Mouse (Mus musculus) embryo, embryonic 11.5 days (tissue): ENCODE data around the gene Commd1.

Source experiments
- DNase-seq: peaks from one replicate; pipeline ENCODE4 v3.0.0-alpha.2; 2012; ENCODE audit warnings: low read depth, low spot score

Commd1 gene

DNA sequence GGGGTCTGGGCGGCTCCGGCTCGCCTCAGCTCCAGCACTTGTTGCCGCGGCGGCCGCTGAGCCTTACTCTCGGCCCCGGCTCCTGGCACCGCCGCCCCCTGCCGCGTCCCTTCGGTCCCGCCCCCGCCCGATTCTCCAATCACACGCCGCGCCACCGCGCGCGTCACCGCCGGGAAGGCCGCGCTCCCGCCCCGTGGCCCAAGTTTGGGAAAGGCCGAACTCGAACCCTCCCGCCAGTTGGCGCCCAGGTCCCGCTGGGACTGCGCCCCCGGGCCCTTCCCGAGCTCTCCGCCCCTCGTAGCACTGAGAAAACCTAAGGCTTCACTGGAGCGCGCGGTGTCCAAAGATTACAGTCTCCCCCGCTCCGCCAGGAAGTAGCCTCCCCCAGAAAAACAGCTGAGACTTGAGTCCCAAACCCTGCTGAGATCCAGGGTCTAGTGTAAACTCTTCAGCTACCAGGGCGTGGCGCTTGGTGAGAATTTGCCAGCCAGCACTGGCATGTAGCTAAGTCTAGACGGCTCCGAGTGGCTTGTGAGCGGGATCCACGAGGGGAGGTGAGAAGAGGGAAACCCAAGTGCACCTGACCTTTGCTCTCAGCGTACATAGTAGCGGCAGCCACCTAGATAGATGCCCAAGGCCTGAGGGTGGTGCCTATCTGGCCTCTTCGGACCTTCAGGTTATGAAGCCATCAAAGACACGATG is 122.4 kb downstream of the Commd1 start:
- peak; percentile 78 for DNase-seq

DNA sequence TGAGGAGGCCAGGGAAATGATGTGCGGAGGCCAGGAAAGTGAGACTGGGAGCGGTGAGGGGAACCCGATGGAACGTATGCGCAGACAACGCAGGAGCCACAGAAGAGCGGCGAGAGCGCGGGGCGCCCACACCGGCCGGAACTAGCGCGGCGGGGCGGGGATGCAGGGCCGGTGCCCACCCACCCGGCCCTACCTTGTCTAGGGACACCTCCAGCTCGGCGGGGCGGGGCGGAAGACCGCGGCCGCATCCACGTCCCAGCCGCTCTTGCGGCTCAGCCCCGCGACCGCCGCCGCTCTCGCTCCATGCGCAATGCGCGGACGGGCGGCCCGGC is 122.9 kb downstream of the Commd1 start:
- no peak for DNase-seq

DNA sequence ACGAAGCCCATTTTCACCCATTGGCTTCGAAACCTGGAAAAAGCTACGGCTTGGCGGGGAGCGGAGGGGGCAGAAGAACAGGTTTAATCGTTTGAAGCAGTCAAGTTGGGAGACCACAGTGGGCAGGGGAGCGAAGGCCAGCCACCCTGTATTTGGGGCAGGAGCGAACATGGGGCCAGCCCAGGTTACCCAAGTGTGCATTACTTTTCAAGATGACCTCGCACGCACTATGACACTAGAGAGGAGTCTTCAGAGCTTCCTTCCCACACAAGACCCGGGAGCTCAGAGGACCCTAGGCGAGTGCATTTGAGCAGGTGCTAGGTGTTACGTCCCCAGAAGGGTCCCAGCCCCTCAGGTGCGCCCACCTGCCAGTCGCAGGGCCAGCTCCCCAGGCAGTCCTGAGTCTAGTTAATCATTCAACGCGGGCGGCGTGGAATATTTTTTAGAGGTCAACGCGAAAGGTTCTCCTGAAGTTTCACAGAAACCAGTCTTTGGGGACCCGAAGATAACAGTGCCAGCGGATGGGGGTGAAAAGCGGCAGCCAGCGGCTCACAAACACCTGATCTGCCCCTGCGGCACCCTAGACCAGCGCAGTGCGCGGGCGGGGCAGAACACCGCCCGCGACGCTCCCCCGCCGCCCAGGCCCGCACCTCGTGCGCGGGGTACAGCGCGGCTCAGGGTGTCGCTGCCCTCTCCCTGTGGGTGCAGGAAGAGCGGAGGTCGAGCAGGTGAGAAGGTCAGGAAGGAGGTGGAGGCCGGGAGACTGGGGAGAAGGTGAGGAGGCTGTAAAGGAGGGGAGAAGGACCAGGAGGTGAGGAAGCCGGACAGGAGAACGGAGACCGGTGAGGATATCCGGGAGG is 123.5 kb downstream of the Commd1 start:
- DNase-seq = no peak

DNA sequence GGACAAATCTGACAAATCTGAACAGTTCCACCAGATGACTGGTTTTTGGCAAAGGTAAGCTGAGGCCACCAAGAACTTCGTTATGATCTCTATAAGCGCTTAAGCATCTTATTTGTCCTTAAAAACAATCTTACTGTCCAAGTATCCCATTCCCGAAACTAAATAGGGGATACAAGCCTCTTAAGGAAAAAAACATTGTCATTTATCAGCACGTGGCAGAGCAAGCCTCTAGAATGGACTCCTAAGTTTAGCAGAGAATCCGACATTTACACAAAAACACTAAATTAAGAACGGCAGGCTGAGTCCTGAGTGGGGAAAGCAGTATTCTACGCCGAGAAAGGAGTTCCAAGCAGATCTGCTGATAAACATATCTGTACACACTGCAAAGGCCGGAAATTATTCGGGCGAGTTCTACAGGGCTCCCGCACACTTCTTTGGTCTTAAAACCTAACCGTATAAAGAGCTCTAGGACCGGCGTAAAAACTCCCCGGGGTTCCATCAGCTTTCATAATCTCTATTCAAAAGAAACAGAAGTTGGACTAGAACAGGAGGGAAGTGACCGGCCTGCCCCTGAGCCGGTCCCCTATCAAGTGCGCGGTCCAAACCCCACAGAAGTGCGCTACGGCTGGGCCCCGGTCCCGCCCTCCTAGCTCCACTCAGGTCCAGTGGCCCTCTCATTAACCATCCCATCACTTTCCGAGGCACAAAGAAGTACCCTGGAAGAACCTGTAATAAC is 124.3 kb downstream of the Commd1 start:
- DNase-seq = no peak

DNA sequence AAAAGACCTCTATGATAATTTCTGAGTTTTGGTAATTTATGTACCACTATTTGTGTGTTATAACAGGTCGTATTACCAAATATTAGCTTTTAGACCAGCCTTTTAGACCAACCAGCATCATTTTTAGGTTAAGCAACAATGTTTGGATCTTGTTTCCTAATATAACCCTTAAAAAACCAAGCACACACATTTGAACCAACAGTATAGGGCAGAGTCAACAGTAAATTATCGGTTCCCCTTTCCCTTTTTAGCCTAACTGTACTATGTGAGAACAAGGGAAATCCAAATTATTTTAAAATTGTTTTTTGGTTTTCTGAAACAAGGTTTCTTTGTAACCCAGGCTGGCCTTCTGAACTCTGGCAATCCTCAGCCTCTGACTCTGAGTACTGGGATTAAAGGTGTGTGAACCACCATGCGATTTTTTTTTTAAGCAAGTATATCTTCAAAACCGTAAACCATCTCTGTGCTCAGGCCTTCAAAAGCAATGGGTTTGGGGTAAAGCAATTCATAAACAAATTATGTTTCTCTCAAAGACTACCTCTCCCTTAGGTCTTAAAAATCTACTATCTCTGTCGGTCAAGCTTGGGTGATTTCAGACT is 125.0 kb downstream of the Commd1 start:
- no peak for DNase-seq

DNA sequence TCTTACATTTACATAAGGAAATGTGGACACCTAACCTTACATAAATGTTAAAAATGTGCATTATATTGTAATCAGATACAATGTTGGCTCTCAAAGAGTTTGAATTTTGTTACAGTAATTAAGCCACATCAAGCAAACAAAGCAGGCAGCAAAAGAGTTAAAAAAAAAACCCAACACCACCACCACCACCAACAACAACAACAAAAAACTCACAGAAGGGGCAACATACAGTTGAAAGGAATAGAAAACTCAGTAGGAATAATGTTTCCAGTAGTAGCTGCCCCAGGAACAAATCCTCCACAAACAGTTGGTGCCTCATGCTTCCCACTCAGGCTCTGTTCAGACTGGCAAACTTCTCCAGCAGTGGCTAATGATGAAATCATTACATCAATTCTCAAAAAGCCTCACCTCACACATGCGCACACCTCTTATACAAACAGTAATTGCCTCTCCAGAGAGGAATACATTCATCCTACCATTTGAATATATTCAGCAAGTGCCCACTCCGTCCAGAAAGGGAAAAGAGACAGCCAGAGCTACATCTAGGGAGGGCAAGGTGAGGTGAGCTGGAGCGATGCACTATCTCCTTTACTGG is 125.7 kb downstream of the Commd1 start:
- DNase-seq = no peak

DNA sequence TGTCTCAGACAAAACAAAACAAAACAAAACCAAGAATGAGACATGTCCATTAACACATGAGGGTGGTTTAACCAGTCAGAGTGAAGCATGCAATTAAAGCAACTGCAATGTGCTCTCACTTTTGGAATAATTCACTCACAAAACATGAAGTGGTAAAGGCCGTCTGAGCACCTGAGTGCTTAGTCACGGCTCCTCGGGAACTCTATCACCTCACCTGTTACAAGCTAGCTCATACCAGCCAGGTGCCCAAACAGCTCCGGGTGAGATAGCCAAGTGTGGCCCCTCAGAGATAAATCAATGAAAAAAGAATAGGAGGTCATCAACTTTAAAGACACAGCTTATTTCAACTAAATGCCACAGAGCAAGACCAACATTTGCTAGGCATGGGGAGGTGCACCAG is 127.6 kb downstream of the Commd1 start:
- DNase-seq = no peak

DNA sequence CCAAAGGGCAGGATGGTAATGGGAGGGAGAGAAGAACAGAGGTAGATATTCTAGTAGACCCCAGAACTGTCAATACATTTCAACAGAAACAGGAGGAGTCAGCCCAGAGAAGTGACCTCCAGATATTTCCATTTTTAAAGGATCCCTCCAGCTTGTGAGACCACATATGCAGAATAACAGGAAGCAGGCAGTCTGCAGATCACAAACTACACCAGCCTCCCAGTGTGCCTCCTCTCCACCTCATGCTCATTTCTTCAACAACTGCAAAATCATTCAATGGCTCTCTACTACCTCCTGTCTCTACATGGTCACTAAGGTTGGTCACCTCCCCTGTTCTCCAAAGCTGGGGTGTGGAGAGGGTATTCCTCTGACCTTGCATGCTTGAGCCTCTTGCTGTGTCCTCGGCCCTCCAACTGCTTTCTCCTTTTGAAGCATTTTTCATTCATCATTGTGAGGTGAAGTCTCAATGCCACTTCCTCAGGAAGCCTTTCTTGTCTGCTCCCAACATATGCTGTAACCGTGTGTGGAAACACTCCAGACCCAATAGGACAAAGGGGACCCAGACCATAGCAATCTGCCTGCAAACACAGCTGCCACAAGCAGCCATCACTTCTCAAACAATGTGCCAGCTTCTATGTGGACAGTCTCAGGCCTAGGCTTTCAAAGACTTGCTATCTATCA is 128.6 kb downstream of the Commd1 start:
- DNase-seq = no peak

DNA sequence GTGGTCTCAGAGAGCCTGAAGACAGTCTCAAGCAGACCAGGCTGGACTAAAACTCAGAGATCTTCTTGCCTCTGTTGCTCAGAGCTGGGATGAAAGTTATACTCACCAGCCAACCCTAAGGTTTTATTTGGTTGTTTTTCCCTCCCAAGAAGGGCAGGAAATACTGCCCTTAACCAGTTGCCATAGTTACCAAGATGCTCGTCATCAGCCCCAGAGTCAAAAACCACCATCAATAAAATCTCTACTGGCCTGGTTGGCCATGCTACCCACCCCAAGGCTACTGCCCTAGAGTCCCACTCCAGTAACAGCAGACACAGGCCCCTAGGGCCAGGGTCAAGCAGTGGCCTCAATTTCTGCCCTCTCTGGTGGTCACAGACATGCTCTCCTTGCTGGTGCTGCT is 129.7 kb downstream of the Commd1 start:
- no peak for DNase-seq

DNA sequence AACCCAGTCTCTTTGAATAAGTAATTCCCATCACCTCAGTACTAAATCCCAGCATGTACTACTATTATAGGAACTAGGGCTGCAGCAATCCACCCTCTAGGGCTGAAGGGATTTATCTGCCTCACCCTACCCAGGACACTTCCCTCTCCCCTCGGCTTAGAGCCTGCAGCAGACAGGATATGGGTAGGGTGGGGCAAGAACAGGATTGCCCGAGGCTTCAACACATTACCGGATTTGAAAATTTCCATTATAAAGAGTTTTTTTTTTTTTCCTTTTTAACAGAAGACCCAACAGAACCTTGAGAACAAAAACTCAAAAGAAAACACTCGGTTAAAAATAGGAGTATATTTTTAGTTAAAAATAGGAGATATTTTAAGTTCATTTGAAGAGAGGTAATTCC is 130.8 kb downstream of the Commd1 start:
- DNase-seq = no peak

DNA sequence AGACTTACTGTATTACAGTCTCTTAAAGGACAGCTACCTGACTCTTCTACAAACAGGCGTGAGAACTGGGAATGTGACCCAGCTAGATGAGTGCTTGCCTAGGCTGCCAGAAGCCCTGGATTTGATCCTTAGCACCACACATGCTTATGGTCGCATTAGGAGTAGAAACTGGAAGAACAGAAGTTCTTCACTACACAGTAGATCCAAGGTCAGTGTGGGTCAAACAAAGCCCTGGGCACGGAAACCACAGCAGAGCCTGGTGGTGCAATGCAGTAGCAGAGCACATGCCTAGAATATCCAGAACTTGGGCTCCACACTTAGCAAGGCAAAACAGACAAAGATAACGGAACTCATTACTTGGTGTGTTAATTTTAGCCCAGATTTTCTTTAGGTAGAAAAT is 132.1 kb downstream of the Commd1 start:
- DNase-seq = no peak

DNA sequence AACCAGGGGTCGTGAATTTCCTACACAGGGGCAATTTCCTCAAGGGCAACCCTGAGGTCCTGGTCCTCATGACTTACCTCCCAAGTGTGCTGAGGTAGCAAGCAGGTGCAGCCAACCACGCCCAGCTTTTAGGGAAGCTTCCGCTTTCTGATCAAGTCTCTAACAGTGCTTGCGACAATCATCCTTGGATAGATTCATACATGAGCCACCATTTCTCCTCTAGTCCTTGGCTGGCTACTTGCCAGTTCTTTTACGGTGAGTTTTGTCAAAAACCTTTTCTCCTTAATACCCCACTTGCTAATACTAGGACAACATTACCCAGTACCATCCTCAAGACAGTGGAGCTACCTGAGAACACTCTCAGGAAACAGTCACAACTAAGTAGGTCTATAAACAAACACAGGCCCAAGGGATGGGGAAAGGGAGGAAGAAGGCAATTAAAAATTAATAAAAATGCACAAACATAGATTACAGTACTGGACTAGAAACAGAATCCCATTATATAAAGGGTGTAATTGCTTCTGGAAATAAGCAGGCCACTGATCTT is 133.5 kb downstream of the Commd1 start:
- no peak for DNase-seq

DNA sequence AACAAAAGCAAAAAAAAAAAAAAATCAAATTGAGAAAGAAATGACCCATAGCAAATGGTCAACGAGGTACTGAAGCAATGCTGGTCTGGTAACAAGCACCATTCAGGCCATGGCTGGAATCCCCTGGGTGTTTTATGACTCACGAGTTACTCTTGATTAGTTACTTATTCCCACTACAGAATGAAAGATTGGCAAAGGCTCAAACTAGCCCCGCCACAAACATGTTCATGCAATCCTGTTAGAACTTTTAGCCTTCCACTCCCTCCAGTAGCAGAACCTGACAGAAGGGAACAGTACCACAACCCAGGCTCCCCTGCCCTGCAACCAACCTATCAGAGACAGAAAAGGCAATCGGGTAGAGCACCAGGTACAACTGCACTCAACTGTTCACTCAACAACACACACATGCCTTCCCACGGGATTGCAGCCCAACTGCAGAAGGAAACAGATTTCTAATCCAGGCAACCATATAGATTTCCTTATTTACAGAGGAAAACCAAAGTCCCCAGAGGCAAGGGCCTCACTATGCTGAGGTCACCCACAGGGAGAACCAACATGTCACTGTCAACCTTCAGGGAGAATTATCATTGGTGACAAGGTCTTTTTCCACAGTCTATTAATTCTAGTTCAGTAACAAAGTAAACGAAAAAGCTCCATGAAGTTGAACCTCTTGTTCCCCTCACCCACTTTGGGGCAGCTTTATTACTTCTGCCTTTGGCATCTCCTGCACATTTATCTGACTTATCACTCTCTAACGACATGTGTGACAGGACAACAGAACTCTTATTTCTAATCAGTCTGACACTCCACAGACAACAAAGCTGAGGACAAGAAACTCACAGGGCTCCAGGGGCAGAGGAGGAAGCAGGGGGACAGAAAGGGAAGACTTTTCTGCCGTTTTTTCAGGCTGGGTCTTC is 134.2 kb downstream of the Commd1 start:
- no peak for DNase-seq

DNA sequence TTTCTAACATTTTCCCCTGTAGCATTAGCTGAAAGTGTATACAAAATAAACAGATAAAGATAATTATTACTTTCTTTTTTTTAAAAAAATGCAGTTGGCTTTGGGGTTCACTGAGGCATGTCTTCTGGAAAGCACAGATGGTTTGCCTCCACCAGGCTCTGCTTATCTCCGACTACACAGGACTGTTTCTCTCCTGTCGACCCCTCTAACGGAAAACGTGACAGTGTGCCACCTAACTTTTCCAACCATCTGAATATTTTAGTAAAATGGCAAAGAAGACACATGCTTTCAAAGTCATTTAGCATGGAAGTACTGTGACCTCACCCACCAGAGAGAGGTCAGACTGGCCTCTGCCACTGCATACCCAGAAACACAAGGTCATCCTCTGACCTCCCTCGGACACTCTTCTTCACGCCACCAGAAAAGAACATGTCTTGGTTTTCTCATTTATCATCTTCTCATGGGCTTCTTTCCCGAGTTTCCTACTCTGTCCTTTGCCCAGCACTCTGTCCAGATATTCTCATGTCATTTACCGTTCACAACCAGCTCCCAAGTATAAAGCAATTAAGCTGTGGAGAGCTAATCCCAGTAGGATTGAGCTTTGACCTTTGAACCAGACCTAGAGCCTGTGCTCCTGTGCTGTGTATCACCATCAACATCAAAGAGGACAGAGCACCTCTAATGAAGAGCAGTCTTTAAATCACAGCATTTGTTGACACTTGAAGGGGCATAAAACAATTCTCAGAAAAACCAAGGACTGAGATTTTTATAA is 135.0 kb downstream of the Commd1 start:
- DNase-seq = no peak
